Mouse (Mus musculus): ENCODE results near the gene Gpc2.
A peak's percentile ranks its signal among the peaks of the same experiment; 100 is the strongest.

The Gpc2 gene

DNA sequence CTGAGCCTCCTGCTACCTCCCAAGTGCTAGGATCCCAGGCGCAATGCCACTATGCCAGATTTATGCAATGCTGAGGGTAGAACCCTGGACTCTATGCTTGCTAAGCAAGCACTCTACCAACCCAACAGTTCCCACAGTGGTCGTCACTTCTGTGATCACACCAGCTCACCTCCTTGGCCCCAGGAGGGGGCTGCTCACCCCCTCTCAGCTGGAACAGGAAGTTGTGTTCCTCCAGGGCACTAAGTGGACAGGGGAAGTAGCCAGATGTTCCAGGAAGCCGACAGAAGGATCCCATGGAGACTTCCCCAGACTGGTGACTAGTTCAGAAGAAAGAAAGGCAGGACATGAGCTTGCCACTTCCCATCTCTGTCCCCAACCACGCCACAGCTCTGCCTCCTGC is 17.8 kb downstream of the Gpc2 start:
- no peak for ATAC-seq (ENCODE audit: low TSS enrichment)

- no peak for ATAC-seq (ENCODE audit: low TSS enrichment)
These were observed 19.0 kb downstream of the Gpc2 start for GRCm38 (mm10) chr5:138260834-138261233.

DNA sequence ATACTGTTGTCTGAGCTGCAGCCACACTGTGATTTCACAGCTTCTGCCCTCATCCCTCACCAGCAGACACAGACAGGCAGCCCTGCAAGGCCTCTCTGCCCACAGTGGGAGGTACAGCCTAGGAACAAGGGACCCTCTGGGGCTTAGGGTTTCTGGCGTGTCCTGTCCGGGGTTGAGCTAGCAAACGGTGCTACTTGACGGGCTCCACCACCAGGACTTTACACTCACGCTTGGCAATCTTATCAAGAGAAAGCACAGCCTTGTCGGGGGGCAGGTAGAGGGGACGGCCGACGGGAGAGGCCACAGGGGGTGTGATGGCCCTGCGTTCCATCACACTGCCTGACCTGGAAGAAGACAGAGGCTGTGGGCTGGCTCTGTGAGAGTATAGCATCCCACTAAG is 19.8 kb downstream of the Gpc2 start:
- ATAC-seq (ENCODE audit: low TSS enrichment) = no peak

GRCm38 (mm10) chr5:138258993-138259392 is 20.8 kb downstream of the Gpc2 start:
- ATAC-seq (ENCODE audit: low TSS enrichment) = no peak

DNA sequence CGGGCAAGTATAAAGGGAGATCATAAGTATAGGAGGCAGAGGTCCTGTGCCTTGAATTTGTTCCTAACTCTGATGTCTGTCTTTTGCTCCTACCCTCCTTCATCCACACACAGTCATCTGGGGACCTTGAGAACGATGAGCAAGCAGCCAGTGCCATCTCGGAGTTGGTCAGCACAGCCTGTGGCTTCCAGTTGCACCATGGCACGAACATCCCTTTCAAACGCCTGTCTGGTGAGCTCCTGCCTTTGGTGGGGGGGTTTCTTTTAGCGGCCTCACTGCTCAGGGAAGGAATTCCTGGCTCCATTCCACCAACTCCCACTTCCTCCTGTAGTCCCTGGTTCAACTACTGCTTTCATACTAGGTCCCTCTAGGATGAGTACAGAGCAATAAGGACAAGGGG is 21.3 kb downstream of the Gpc2 start:
- ATAC-seq (ENCODE audit: low TSS enrichment) = no peak

- no peak for ATAC-seq (ENCODE audit: low TSS enrichment)
These were observed 21.7 kb downstream of the Gpc2 start for GRCm38 (mm10) chr5:138258078-138258477.

GRCm38 (mm10) chr5:138257585-138257978 is 22.2 kb downstream of the Gpc2 start:
- ATAC-seq (ENCODE audit: low TSS enrichment) = no peak

DNA sequence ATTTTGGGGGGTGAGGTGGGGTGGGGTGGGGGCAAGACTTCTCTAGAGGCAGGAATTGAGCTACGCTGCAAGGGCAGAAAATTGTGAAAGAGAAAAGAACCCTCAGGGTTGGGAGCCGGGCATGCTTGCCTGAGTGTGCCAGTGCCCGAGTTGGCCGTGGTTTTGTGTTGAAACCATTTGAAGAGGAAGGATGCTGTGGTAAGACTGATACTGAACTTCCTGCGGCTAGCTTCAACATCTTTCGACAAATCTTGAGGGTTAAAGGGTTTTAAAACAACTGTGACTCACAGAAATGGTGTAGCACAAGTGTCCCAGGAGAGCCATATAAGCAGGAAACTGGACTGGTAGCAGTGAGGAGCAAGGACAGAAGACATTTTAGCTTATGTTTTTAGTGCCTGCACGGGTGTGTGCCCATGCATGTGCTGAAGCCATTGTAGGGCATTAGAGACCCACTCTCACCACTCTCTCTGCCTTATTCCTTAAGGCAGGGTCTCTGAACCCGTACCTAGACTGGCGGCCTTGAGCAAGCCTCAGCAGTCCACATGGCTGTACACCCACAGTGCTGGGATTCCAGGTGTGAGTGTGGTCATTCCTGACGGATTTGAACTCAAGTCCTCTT is 22.7 kb downstream of the Gpc2 start:
- no peak for ATAC-seq (ENCODE audit: low TSS enrichment)

DNA sequence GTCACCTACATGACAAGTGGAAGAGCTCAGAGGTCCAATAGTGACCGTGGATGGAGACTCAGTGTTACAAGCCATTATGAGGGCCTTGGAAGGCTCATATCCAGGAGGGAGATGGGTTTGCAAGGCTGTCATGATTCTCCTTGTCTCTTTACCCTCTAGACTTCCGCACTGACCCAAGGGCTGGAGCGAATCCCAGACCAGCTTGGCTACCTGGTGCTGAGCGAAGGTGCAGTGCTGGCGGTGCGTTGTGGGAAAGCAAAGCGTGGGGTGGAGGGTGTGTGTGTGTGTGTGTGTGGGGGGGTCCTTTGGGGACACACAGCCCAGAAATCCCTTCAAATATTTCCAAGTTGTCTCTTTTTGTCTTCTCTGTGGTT is 23.7 kb downstream of the Gpc2 start:
- ATAC-seq (ENCODE audit: low TSS enrichment) = 0 out of 2 replicates have a peak, but pooled peaks have one; percentile 7

GRCm38 (mm10) chr5:138255353-138256093 is 24.3 kb downstream of the Gpc2 start, which contains the start of gene Lamtor4:
Lamtor4 (plus strand) TSS chr5:138255482.
- ATAC-seq (ENCODE audit: low TSS enrichment) = peak; percentile 99

DNA sequence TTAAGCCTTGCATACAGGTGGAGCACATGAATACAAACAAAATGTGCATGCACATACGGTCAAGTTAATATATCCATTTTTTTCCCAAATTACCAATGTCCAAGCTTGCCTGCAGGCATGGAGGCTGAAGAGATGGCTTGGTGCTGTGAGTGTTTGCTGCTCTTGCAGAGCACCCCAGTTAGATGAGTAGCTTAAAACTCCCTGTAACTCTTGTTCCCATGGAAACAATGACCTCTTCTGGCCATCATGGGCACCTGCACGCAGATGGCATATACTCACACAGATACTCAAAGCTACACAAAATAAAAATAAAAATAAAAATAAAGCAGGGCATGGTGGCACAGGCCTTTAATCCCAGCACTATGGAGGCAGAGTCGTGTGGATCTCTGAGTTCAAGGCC is 26.7 kb downstream of the Gpc2 start:
- no peak for ATAC-seq (ENCODE audit: low TSS enrichment)

- ATAC-seq (ENCODE audit: low TSS enrichment) = no peak
These were observed 28.7 kb downstream of the Gpc2 start for GRCm38 (mm10) chr5:138251144-138251543.

- no peak for ATAC-seq (ENCODE audit: low TSS enrichment)
These were observed 38.3 kb downstream of the Gpc2 start for GRCm38 (mm10) chr5:138241511-138241910.

- no peak for ATAC-seq (ENCODE audit: low TSS enrichment)
These were observed 45.6 kb downstream of the Gpc2 start for GRCm38 (mm10) chr5:138234224-138234623.

- no peak for ATAC-seq (ENCODE audit: low TSS enrichment)
These were observed 46.0 kb downstream of the Gpc2 start for GRCm38 (mm10) chr5:138233778-138234177.

- ATAC-seq (ENCODE audit: low TSS enrichment) = no peak
These were observed 50.3 kb downstream of the Gpc2 start for GRCm38 (mm10) chr5:138229511-138229910.

- no peak for ATAC-seq (ENCODE audit: low TSS enrichment)
These were observed 51.8 kb downstream of the Gpc2 start for GRCm38 (mm10) chr5:138228026-138228425.

DNA sequence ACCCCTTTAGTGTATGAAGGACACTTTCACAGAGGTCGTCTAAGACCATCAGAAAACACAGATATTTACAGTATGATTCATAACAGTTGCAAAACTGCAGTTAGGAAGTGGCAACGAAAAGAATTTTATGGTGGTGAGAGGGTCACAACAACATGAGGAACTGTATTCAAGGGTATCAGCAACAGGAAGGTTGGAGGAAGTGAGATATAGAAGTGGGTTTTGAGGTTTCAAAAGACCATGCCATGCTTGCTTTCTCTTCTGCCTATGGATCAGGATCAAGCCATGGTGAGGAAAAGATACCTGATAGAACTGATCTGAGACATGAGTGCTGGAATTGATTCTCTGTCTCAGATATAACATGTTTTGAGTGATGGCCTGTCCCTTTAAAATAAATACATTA is 52.4 kb downstream of the Gpc2 start:
- no peak for ATAC-seq (ENCODE audit: low TSS enrichment)

GRCm38 (mm10) chr5:138226491-138226890 is 53.3 kb downstream of the Gpc2 start:
- no peak for ATAC-seq (ENCODE audit: low TSS enrichment)

GRCm38 (mm10) chr5:138225700-138226099 is 54.1 kb downstream of the Gpc2 start, which contains the start of gene Nxpe5:
Nxpe5 (plus strand) TSS chr5:138225898.
- ATAC-seq (ENCODE audit: low TSS enrichment) = no peak
